Mouse (Mus musculus) C2C12 (cell line): ENCODE measurements around the gene Dync1li2. TPM values are rescaled to one million over a fixed set of nuclear protein-coding genes. Genes with fewer than 3 reads are reported as not detected.

ENCODE experiments used
- H3K27me3 ChIP-seq: one replicate; pipeline ENCODE4 v1.6.1; 2011; ENCODE audit not compliant: control insufficient read depth, insufficient read depth, insufficient read length
- H3K36me3 ChIP-seq: one replicate; pipeline ENCODE4 v1.6.1; 2011; ENCODE audit not compliant: control insufficient read depth, insufficient read depth
- H3K4me3 ChIP-seq: one replicate; pipeline ENCODE4 v1.5.1; 2011; ENCODE audit warnings: mild to moderate bottlenecking, control low read depth; ENCODE audit not compliant: poor library complexity, insufficient read depth, severe bottlenecking
- H3K79me2 ChIP-seq: one replicate; pipeline ENCODE4 v1.6.1; 2011; ENCODE audit not compliant: control insufficient read depth, insufficient read depth
- H3K79me3 ChIP-seq: one replicate; pipeline ENCODE4 v1.6.1; 2011; ENCODE audit warnings: low read depth, control low read depth
- H3ac ChIP-seq: one replicate; pipeline ENCODE3; 2011; ENCODE audit warnings: low read depth; ENCODE audit not compliant: control insufficient read depth, insufficient read length
- CEBPB ChIP-seq: IDR thresholded peaks from one replicate; pipeline ENCODE4 v1.6.1; 2011; ENCODE audit warnings: low read depth, mild to moderate bottlenecking, control low read depth, moderate library complexity
- CTCF ChIP-seq: IDR thresholded peaks from one replicate; pipeline ENCODE4 v1.5.1; 2011; ENCODE audit not compliant: control insufficient read depth, insufficient read depth, insufficient read length
- FOSL1 ChIP-seq: IDR thresholded peaks from one replicate; pipeline ENCODE4 v1.8.0; 2011; ENCODE audit warnings: mild to moderate bottlenecking, low read length; ENCODE audit not compliant: poor library complexity, insufficient read depth, severe bottlenecking
- MAX ChIP-seq: IDR thresholded peaks from one replicate; pipeline ENCODE4 v1.6.1; 2011; ENCODE audit warnings: mild to moderate bottlenecking, control low read depth
- MYOD1 ChIP-seq: IDR thresholded peaks from one replicate; pipeline ENCODE4 v1.6.1; 2011; ENCODE audit warnings: low read depth; ENCODE audit not compliant: control insufficient read depth, insufficient read length
- MYOG ChIP-seq: IDR thresholded peaks from one replicate; pipeline ENCODE4 v1.6.1; 2011; ENCODE audit not compliant: control insufficient read depth, insufficient read length; ENCODE audit errors: extremely low read depth
- USF1 ChIP-seq: IDR thresholded peaks from one replicate; pipeline ENCODE4 v1.6.1; 2011; ENCODE audit warnings: low read depth, mild to moderate bottlenecking, control low read depth, moderate library complexity
- polyA plus RNA-seq: library from polyadenylated mRNA; unstranded; fragments of >200 nt; fragmentation: generic; extraction: Trizol; gene quantifications from one replicate; pipeline ENCODE4 v1.2.1, GENCODE M21; 2012; ENCODE audit warnings: missing spikeins

The Dync1li2 gene
- polyA plus RNA-seq, 1 experiment: 26.8 TPM

GRCm38 (mm10) chr8:104369591-104369990 lies 73.3 kb downstream of the Dync1li2 start:
- no peaks in the 10 kb centered on the region for H3K27me3 ChIP-seq
- no peak overlapping the region for H3K4me3 ChIP-seq
- no peak overlapping the region for H3ac ChIP-seq
- H3K36me3 ChIP-seq: no peaks in the 10 kb centered on the region
- peaks cover 71% of the 10 kb centered on the region for H3K79me2 ChIP-seq
- H3K79me3 ChIP-seq: peaks cover 21% of the 10 kb centered on the region
- TF ChIP-seq MAX (no peak), MYOD1 (no peak), FOSL1 (no peak), CTCF (no peak), MYOG (no peak), USF1 (no peak), CEBPB (no peak)

Other genes starting within 250 kb of the Dync1li2 start
- gene Tk2, start 194.5 kb downstream of the Dync1li2 start, polyA plus RNA-seq: 11.7 TPM
- 19.4 TPM for gene Cklf, start 192.2 kb downstream of the Dync1li2 start, polyA plus RNA-seq
- gene Cmtm2a, start 149.9 kb downstream of the Dync1li2 start, polyA plus RNA-seq: not detected
- gene Gm45711, start 133.0 kb downstream of the Dync1li2 start, polyA plus RNA-seq: not detected
- gene Cmtm1, start 132.9 kb downstream of the Dync1li2 start, polyA plus RNA-seq: not detected
- not detected for gene Gm11020, start 121.5 kb downstream of the Dync1li2 start, polyA plus RNA-seq
- gene Cmtm2b, start 120.8 kb downstream of the Dync1li2 start, polyA plus RNA-seq: not detected
- gene Cmtm3, start 103.6 kb downstream of the Dync1li2 start, polyA plus RNA-seq: 86.5 TPM
- gene Cmtm4, start 47.2 kb downstream of the Dync1li2 start, polyA plus RNA-seq: 11.3 TPM
- not detected for gene Terb1, start 66.9 kb upstream of the Dync1li2 start, polyA plus RNA-seq
- 13.8 TPM for gene Nae1, start 91.6 kb upstream of the Dync1li2 start, polyA plus RNA-seq
- 0.16 TPM for gene Car7, start 91.6 kb upstream of the Dync1li2 start, polyA plus RNA-seq
- gene Pdp2, start 148.4 kb upstream of the Dync1li2 start, polyA plus RNA-seq: 2.6 TPM
- gene Cdh16, start 181.3 kb upstream of the Dync1li2 start, polyA plus RNA-seq: not detected
- 8.5 TPM for gene Rrad, start 188.3 kb upstream of the Dync1li2 start, polyA plus RNA-seq
- 180 TPM for gene Ciao2b, start 198.9 kb upstream of the Dync1li2 start, polyA plus RNA-seq